Mouse (Mus musculus) embryo, embryonic 10.5 days (tissue): ENCODE measurements around the gene Celf2.
"Not testable (repeated sequence)": the region's sequence is repeated elsewhere in the genome, so short reads cannot be mapped to it uniquely, and the experiment has no call there.

Experiments
- DNase-seq: peaks from one replicate; pipeline ENCODE4 v3.0.0-alpha.2; 2015; ENCODE audit warnings: low spot score

The Celf2 gene

GRCm38 (mm10) chr2:7509463-7509862, at the start of gene Celf2:
Gene Celf2, minus strand, starts transcription at chr2:7509563.
- not testable (repeated sequence) for DNase-seq

- no peak for DNase-seq
Observed at GRCm38 (mm10) chr2:7555144-7555892, 46.0 kb upstream of the Celf2 start.

- DNase-seq = no peak
Observed at GRCm38 (mm10) chr2:7554601-7555000, 45.2 kb upstream of the Celf2 start.

- no peak for DNase-seq
Observed at GRCm38 (mm10) chr2:7552887-7553286, 43.5 kb upstream of the Celf2 start.

- DNase-seq = no peak
Observed at GRCm38 (mm10) chr2:7548886-7549285, 39.5 kb upstream of the Celf2 start.

- no peak for DNase-seq
Observed at GRCm38 (mm10) chr2:7534615-7535204, 25.3 kb upstream of the Celf2 start.

- DNase-seq = no peak
Observed at GRCm38 (mm10) chr2:7534195-7534594, 24.8 kb upstream of the Celf2 start.

GRCm38 (mm10) chr2:7531185-7531960, 22.0 kb upstream of the Celf2 start:
- peak; percentile 36 for DNase-seq

- no peak for DNase-seq
Observed at GRCm38 (mm10) chr2:7530461-7531184, 21.3 kb upstream of the Celf2 start.

- peak; percentile 24 for DNase-seq
Observed at GRCm38 (mm10) chr2:7529637-7530036, 20.3 kb upstream of the Celf2 start.

- no peak for DNase-seq
Observed at GRCm38 (mm10) chr2:7526696-7527095, 17.3 kb upstream of the Celf2 start.

GRCm38 (mm10) chr2:7519473-7519872, 10.1 kb upstream of the Celf2 start:
- DNase-seq = no peak

- no peak for DNase-seq
Observed at GRCm38 (mm10) chr2:7493420-7493819, 15.9 kb downstream of the Celf2 start.

- DNase-seq = no peak
Observed at GRCm38 (mm10) chr2:7484974-7485373, 24.4 kb downstream of the Celf2 start.

- no peak for DNase-seq
Observed at GRCm38 (mm10) chr2:7482062-7482461, 27.3 kb downstream of the Celf2 start.

GRCm38 (mm10) chr2:7460329-7461056, 48.9 kb downstream of the Celf2 start:
- DNase-seq = no peak

GRCm38 (mm10) chr2:7438721-7439282, 70.6 kb downstream of the Celf2 start:
- DNase-seq = no peak

GRCm38 (mm10) chr2:7426481-7426880, 82.9 kb downstream of the Celf2 start:
- DNase-seq = no peak

- DNase-seq = no peak
Observed at GRCm38 (mm10) chr2:7400530-7400929, 108.8 kb downstream of the Celf2 start.

- DNase-seq = peak; percentile 1
Observed at GRCm38 (mm10) chr2:7395935-7396334, 113.4 kb downstream of the Celf2 start.

GRCm38 (mm10) chr2:7395473-7395872, 113.9 kb downstream of the Celf2 start:
- peak; percentile 28 for DNase-seq
